ENCODE assay signal across 8 mouse cellular contexts in the genomic region with DNA sequence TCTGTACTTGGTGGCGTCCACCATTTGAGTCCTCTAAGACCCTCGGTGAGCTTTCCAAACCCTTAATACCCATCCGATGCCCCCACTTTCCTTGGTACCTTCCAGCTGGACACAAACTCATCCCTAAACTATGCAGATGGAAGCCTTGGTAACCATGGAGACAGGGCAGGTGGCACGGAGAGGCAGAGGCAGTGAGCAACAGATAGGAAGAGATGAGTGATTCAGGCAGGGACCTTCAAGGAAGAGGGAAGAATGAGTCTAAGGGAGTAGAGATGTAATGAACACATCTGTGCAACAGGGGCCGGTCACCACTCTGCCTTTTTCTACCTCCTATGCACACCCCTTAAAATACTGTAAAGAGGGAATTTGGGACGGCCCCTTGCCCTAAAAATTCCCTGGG. TPM values are rescaled to one million over a fixed set of nuclear protein-coding genes. Genes with fewer than 3 reads are reported as not detected.
DNase-seq lines count a peak whose midpoint lies in the region; ATAC-seq lines count a peak whose summit lies in the region.

No protein-coding gene starts in this region.

- peaks cover 27% of the 10 kb centered on the region for H3K27me3 ChIP-seq in neural tube, embryonic 12.5 days (replicated peaks)
- H3K27me3 ChIP-seq in intestine, embryonic 16.5 days (replicated peaks; ENCODE audit: control insufficient read depth, insufficient read depth, low read length), result peaks cover 20% of the 10 kb centered on the region
- peaks cover 6% of the 10 kb centered on the region; the same call in 1 of the 2 replicates for H3K27me3 ChIP-seq in stomach, embryonic 16.5 days (ENCODE audit: control insufficient read depth, insufficient read depth, low read length)

- H3K9me3 ChIP-seq in neural tube, embryonic 12.5 days, result no peaks in the 10 kb centered on the region
- H3K9me3 ChIP-seq in intestine, embryonic 16.5 days (ENCODE audit: control insufficient read depth, low read length), result no peaks in the 10 kb centered on the region
- no peaks in the 10 kb centered on the region for H3K9me3 ChIP-seq in stomach, embryonic 16.5 days (replicated peaks; ENCODE audit: control insufficient read depth, low read length)

- H3K9ac ChIP-seq in neural tube, embryonic 12.5 days, result no peak overlapping the region
- no peak overlapping the region for H3K9ac ChIP-seq in intestine, embryonic 16.5 days (ENCODE audit: low read depth, low read length)
- H3K9ac ChIP-seq in stomach, embryonic 16.5 days (ENCODE audit: low read length), result peak overlapping the region; percentile 76; the same call in 1 of the 2 replicates

- peaks cover 55% of the 10 kb centered on the region for H3K4me1 ChIP-seq in neural tube, embryonic 12.5 days
- H3K4me1 ChIP-seq in intestine, embryonic 16.5 days (ENCODE audit: control insufficient read depth, insufficient read depth, low read length), result peaks cover 27% of the 10 kb centered on the region
- peaks cover 29% of the 10 kb centered on the region for H3K4me1 ChIP-seq in stomach, embryonic 16.5 days (ENCODE audit: control insufficient read depth, insufficient read depth, low read length)

- no peak overlapping the region for H3K4me3 ChIP-seq in neural tube, embryonic 12.5 days
- peak overlapping the region; percentile 56; the same call in 1 of the 2 replicates for H3K4me3 ChIP-seq in intestine, embryonic 16.5 days (ENCODE audit: low read length)
- H3K4me3 ChIP-seq in stomach, embryonic 16.5 days (replicated peaks; ENCODE audit: low read length), result no peak overlapping the region

- no peak overlapping the region for H3K27ac ChIP-seq in neural tube, embryonic 12.5 days
- peak overlapping the region; percentile 37; the same call in 1 of the 2 replicates for H3K27ac ChIP-seq in intestine, embryonic 16.5 days (ENCODE audit: low read length)
- H3K27ac ChIP-seq in stomach, embryonic 16.5 days (ENCODE audit: low read length), result no peak overlapping the region; the same call in 1 of the 2 replicates

- H3K4me2 ChIP-seq in neural tube, embryonic 12.5 days (replicated peaks), result peak overlapping the region; percentile 93
- peak overlapping the region; percentile 90; the same call in 1 of the 2 replicates for H3K4me2 ChIP-seq in intestine, embryonic 16.5 days (ENCODE audit: low read depth, low read length)
- H3K4me2 ChIP-seq in stomach, embryonic 16.5 days (ENCODE audit: low read depth, low read length), result peak overlapping the region; percentile 94

- no peaks in the 10 kb centered on the region for H3K36me3 ChIP-seq in neural tube, embryonic 12.5 days
- no peaks in the 10 kb centered on the region for H3K36me3 ChIP-seq in intestine, embryonic 16.5 days (ENCODE audit: control insufficient read depth, insufficient read depth, low read length)
- no peaks in the 10 kb centered on the region for H3K36me3 ChIP-seq in stomach, embryonic 16.5 days (ENCODE audit: control insufficient read depth, insufficient read depth, low read length)

- WGBS in neural tube, embryonic 12.5 days, result 19% methylated on average over 6 of the region's 6 CpGs
- 26% methylated on average over 6 of the region's 6 CpGs for WGBS in intestine, embryonic 16.5 days
- 27% methylated on average over 6 of the region's 6 CpGs for WGBS in stomach, embryonic 16.5 days

- ATAC-seq in cerebellum, adult (ENCODE audit: insufficient number of reproducible peaks, low FRiP score, low TSS enrichment), result no peak
- no peak for ATAC-seq in neural tube, embryonic 12.5 days (ENCODE audit: low FRiP score, low read depth)
- ATAC-seq in intestine, embryonic 16.5 days, result no peak
- no peak for ATAC-seq in stomach, embryonic 16.5 days (ENCODE audit: insufficient read depth, low FRiP score)

- peak; percentile 46 for DNase-seq in cerebellum, adult 11 months
- no peak for DNase-seq in neural tube, embryonic 10.5 days (ENCODE audit: extremely low spot score, low spot score)
- no peak for DNase-seq in gastrocnemius, postnatal 4 days (ENCODE audit: low spot score in 2 of 2)
- DNase-seq in liver, result no peak

RNA-seq across cellular contexts. Expression of a gene that starts 0.8 kb away (rescaled TPM):
- 5.3 and 5.6 TPM in 2 replicates for polyA plus RNA-seq in neural tube, embryonic 12.5 days (2016; fragmentation: Nextera tagmentation; extraction: Ambion mirVana)
- polyA plus RNA-seq in intestine, embryonic 16.5 days (2015; fragmentation: Nextera tagmentation; extraction: Ambion mirVana), result 2.0 and 2.1 TPM in 2 replicates
- polyA plus RNA-seq in stomach, embryonic 16.5 days (2015; fragmentation: Nextera tagmentation; extraction: Ambion mirVana), result 2.2 and 2.7 TPM in 2 replicates
- 1 to 10 TPM; 1.9 TPM for total RNA-seq in gastrocnemius, postnatal 4 days (2021)

RNA-seq across cellular contexts. Expression of a gene that starts 1.7 kb away (rescaled TPM):
- polyA plus RNA-seq in neural tube, embryonic 12.5 days (2016; fragmentation: Nextera tagmentation; extraction: Ambion mirVana), result 40.3 and 40.9 TPM in 2 replicates
- 23.1 and 24.4 TPM in 2 replicates for polyA plus RNA-seq in intestine, embryonic 16.5 days (2015; fragmentation: Nextera tagmentation; extraction: Ambion mirVana)
- 26.4 and 29.8 TPM in 2 replicates for polyA plus RNA-seq in stomach, embryonic 16.5 days (2015; fragmentation: Nextera tagmentation; extraction: Ambion mirVana)
- total RNA-seq in gastrocnemius, postnatal 4 days (2021), result 10 to 100 TPM; 32.4 to 34.2 TPM

RNA-seq across cellular contexts. Expression of a gene that starts 5.3 kb away (rescaled TPM):
- polyA plus RNA-seq in neural tube, embryonic 12.5 days (2016; fragmentation: Nextera tagmentation; extraction: Ambion mirVana), result 6.7 and 7.2 TPM in 2 replicates
- polyA plus RNA-seq in intestine, embryonic 16.5 days (2015; fragmentation: Nextera tagmentation; extraction: Ambion mirVana), result 4.8 TPM in 2 replicates
- polyA plus RNA-seq in stomach, embryonic 16.5 days (2015; fragmentation: Nextera tagmentation; extraction: Ambion mirVana), result 7.2 and 7.5 TPM in 2 replicates
- total RNA-seq in gastrocnemius, postnatal 4 days (2021), result 10 to 100 TPM; 41.8 to 42.9 TPM

RNA-seq across cellular contexts. Expression of a gene that starts 18.9 kb away (rescaled TPM):
- 1.6 and 3.0 TPM in 2 replicates for polyA plus RNA-seq in neural tube, embryonic 12.5 days (2016; fragmentation: Nextera tagmentation; extraction: Ambion mirVana)
- polyA plus RNA-seq in intestine, embryonic 16.5 days (2015; fragmentation: Nextera tagmentation; extraction: Ambion mirVana), result 0.45 and 0.97 TPM in 2 replicates
- 0.89 and 1.1 TPM in 2 replicates for polyA plus RNA-seq in stomach, embryonic 16.5 days (2015; fragmentation: Nextera tagmentation; extraction: Ambion mirVana)
- 1 to 10 TPM; 1.5 TPM for total RNA-seq in gastrocnemius, postnatal 4 days (2021)

RNA-seq across cellular contexts. Expression of a gene that starts 34.1 kb away (rescaled TPM):
- polyA plus RNA-seq in neural tube, embryonic 12.5 days (2016; fragmentation: Nextera tagmentation; extraction: Ambion mirVana), result 146 and 147 TPM in 2 replicates
- polyA plus RNA-seq in intestine, embryonic 16.5 days (2015; fragmentation: Nextera tagmentation; extraction: Ambion mirVana), result 100 and 103 TPM in 2 replicates
- 102 and 104 TPM in 2 replicates for polyA plus RNA-seq in stomach, embryonic 16.5 days (2015; fragmentation: Nextera tagmentation; extraction: Ambion mirVana)
- 10 to 100 TPM; 67.3 to 77.2 TPM for total RNA-seq in gastrocnemius, postnatal 4 days (2021)
